Mouse (Mus musculus): ENCODE measurements around the gene Nexmif.

- no peak for TF ChIP-seq CTCF (IDR thresholded peaks at IDR 0.05; ENCODE audit: extremely low read depth, insufficient read depth, low read length)
- no peak for TF ChIP-seq POLR2A (IDR thresholded peaks at IDR 0.05; ENCODE audit: extremely low read depth, insufficient read depth, low read length)
Observed at GRCm38 (mm10) chrX:104114596-104114995, 86.4 kb downstream of the Nexmif start.

Measured in cortical plate, adult 2 months (tissue).